Mouse (Mus musculus): Measurements from ENCODE around the gene Rps6ka2. TPM values are rescaled to one million over a fixed set of nuclear protein-coding genes. Genes with fewer than 3 reads are reported as not detected.

Rps6ka2 gene
- polyA plus RNA-seq, 1 experiment from 2014 or later = 5.3 TPM

Other genes starting within 250 kb of the Rps6ka2 start
- 47.5 and 47.9 TPM in 2 replicates for gene Rsph3b, start 221.4 kb upstream of the Rps6ka2 start, polyA plus RNA-seq (2015; fragmentation: Nextera tagmentation; extraction: Ambion mirVana)
- gene Tagap1, start 209.0 kb upstream of the Rps6ka2 start, polyA plus RNA-seq (2015; fragmentation: Nextera tagmentation; extraction: Ambion mirVana) = 29.7 and 37.8 TPM in 2 replicates
- 265 and 286 TPM in 2 replicates for gene Rnaset2b, start 199.5 kb upstream of the Rps6ka2 start, polyA plus RNA-seq (2015; fragmentation: Nextera tagmentation; extraction: Ambion mirVana)
- gene Gm49721, start 191.2 kb upstream of the Rps6ka2 start, polyA plus RNA-seq (2015; fragmentation: Nextera tagmentation; extraction: Ambion mirVana) = not detected in 2 replicates
- gene Gm1604a, start 144.5 kb upstream of the Rps6ka2 start, polyA plus RNA-seq (2015; fragmentation: Nextera tagmentation; extraction: Ambion mirVana) = not detected in 2 replicates
- not detected in 2 replicates for gene Tcp10a, start 154.5 kb downstream of the Rps6ka2 start, polyA plus RNA-seq (2015; fragmentation: Nextera tagmentation; extraction: Ambion mirVana)
- not detected in 2 replicates for gene Ttll2, start 182.6 kb downstream of the Rps6ka2 start, polyA plus RNA-seq (2015; fragmentation: Nextera tagmentation; extraction: Ambion mirVana)
- not detected in 2 replicates for gene Gm49630, start 201.9 kb downstream of the Rps6ka2 start, polyA plus RNA-seq (2015; fragmentation: Nextera tagmentation; extraction: Ambion mirVana)
- gene Unc93a2, start 215.3 kb downstream of the Rps6ka2 start, polyA plus RNA-seq (2015; fragmentation: Nextera tagmentation; extraction: Ambion mirVana) = 0.13 TPM in 1 of 2 replicates, not detected in the other